Mouse (Mus musculus): Measurements from ENCODE around the gene Actn1. TPM values are rescaled to one million over a fixed set of nuclear protein-coding genes. Genes with fewer than 3 reads are reported as not detected.

Actn1 gene
- polyA plus RNA-seq, 2 experiments = 35.8 to 95.9 TPM

DNA sequence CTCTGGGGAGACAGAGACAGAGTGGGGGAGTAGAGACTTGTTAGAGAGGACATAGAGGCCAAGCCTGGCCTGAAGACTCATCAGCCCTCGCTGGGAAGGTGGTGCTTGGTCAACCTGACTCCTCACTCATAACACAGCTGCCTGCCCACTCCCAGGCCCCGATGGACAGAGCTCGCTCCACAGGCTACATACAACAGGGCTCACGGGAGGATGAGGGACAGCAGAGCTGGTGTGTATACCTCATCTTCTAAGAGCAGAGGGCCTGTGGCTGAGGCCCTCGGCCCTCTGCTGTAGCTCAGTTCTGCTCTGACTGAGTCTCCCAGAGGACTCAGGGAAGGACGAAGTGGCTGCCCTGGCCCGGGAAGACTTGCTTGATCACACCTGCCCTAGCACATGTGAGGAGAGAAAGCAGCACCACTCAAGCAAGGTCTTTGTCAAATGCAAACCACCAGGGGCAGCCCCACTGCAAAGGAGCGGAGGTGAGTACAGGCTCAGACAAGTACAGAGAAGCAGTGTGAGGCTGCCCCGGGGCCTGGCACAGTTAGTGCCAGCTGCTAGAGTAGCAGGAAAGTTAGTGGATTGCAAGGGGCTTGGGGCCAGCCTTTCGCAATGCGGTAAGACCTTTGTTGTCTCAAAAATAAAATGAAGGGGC is 112.5 kb downstream of the Actn1 start:
- Histone ChIP-seq H3K27me3 (ENCODE audit: control insufficient read depth, insufficient read depth, low read length) (no peaks in the 10 kb centered on the region), H3K4me3 (replicated peaks; ENCODE audit: low read length) (no peak overlapping the region), H3K27ac (replicated peaks; ENCODE audit: low read depth, low read length) (no peak overlapping the region), H3K36me3 (ENCODE audit: control insufficient read depth, insufficient read depth, low read length) (no peaks in the 10 kb centered on the region), H3K4me2 (replicated peaks; ENCODE audit: low read depth, low read length, severe bottlenecking) (no peak overlapping the region), H3K9me3 (ENCODE audit: control insufficient read depth, low read length) (no peaks in the 10 kb centered on the region), H3K4me1 (ENCODE audit: control insufficient read depth, insufficient read depth, low read length) (peaks cover 7% of the 10 kb centered on the region; the same call in 1 of the 2 replicates), H3K9ac (ENCODE audit: low read depth, low read length, severe bottlenecking) (no peak overlapping the region)
- no peak for TF ChIP-seq POLR2A (IDR thresholded peaks at IDR 0.05; ENCODE audit: borderline replicate concordance, extremely low read depth, insufficient read depth, insufficient read length)
- 73% methylated on average over 11 of the region's 11 CpGs for WGBS
- ATAC-seq (ENCODE audit: low FRiP score, low read depth) = no peak
- DNase-seq (ENCODE audit: low spot score) = no peak

DNA sequence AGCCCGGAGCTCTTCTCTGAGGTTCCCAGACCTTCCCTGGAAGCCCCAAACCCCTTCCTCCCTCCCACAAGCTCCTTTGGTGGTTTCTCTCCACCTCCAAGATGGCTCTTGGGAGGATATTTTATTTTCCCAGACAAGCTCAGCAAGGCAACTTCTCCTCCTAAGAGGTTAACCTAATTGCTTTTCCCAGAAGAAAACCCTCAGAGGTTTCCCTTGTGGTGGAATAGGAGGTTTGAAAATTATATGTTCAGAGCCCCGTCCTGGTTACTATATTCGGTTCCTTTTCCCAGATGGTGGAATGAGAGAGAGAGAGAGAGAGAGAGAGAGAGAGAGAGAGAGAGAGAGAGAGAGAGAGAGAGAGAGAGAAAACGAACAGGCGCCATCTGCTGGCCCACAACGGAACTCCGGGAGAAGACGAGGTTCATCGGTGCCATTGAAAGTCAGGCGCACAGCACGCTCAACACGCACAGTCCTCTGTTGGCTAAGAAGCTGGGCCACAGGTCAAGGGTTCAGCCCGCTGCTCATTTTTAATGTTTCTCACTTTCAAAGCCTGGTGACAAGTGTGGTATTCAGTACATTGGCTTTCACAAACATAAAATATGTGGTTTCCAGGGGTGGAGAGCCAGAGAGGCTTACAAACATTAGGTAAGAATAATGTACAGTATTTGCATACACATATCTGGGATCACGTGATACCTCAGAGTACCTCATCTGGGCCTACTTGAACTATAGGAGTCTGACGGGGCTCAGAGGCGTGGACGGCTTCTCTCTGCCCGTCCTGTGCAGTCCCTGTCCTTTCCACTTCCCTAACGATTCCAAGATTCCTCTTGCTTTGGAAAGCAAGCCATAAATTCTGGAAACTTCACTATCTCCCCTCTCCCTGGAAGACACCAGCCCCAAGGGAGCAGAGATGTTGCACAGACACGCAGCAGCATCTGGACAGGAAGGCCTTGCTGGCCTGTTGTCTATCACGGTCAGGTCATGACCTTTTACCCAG is 113.6 kb downstream of the Actn1 start:
- no peaks in the 10 kb centered on the region for H3K9me3 ChIP-seq (ENCODE audit: control insufficient read depth, low read length)
- no peak for TF ChIP-seq POLR2A (IDR thresholded peaks at IDR 0.05; ENCODE audit: borderline replicate concordance, extremely low read depth, insufficient read depth, insufficient read length)
- H3K4me1 ChIP-seq (ENCODE audit: control insufficient read depth, insufficient read depth, low read length) = peaks cover 9% of the 10 kb centered on the region
- H3K27me3 ChIP-seq (ENCODE audit: control insufficient read depth, insufficient read depth, low read length) = no peaks in the 10 kb centered on the region
- no peak overlapping the region for H3K4me3 ChIP-seq (replicated peaks; ENCODE audit: low read length)
- H3K4me2 ChIP-seq (replicated peaks; ENCODE audit: low read depth, low read length, severe bottlenecking) = no peak overlapping the region
- WGBS = 35% methylated on average over 21 of the region's 21 CpGs
- H3K27ac ChIP-seq (replicated peaks; ENCODE audit: low read depth, low read length) = peak overlapping the region; percentile 45; the same call in 1 of the 2 replicates
- H3K36me3 ChIP-seq (ENCODE audit: control insufficient read depth, insufficient read depth, low read length) = no peaks in the 10 kb centered on the region
- DNase-seq (ENCODE audit: low spot score) = peak; percentile 89
- no peak overlapping the region for H3K9ac ChIP-seq (ENCODE audit: low read depth, low read length, severe bottlenecking)
- ATAC-seq (ENCODE audit: low FRiP score, low read depth) = peak; percentile 41; the same call in 1 of the 2 replicates

DNA sequence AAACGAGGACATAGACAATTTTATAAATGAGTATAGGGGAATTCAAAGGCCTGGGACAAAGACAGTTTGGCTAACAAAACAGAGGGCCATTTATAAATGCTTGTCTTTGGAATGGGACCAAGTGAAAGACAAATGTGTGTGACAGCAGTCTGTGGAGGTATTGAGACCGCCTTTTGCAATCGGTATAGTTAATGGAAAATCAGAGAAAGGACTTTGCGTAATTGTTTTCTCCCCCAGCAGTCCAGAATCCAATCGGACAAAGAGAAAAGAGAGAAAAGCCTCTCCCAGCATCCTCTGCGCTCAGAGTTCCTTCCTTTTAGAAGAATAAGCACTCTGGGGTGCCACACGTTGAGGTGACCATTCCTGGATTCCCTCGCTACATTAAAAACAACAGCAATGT is 114.8 kb downstream of the Actn1 start:
- ATAC-seq (ENCODE audit: low FRiP score, low read depth) = no peak
- WGBS = 81% methylated on average over 8 of the region's 8 CpGs
- no peak for DNase-seq (ENCODE audit: low spot score)
- Histone ChIP-seq H3K4me1 (ENCODE audit: control insufficient read depth, insufficient read depth, low read length) (peaks cover 13% of the 10 kb centered on the region), H3K4me2 (replicated peaks; ENCODE audit: low read depth, low read length, severe bottlenecking) (no peak overlapping the region), H3K27me3 (ENCODE audit: control insufficient read depth, insufficient read depth, low read length) (no peaks in the 10 kb centered on the region), H3K36me3 (ENCODE audit: control insufficient read depth, insufficient read depth, low read length) (no peaks in the 10 kb centered on the region), H3K4me3 (replicated peaks; ENCODE audit: low read length) (no peak overlapping the region), H3K9ac (ENCODE audit: low read depth, low read length, severe bottlenecking) (no peak overlapping the region), H3K9me3 (ENCODE audit: control insufficient read depth, low read length) (no peaks in the 10 kb centered on the region), H3K27ac (replicated peaks; ENCODE audit: low read depth, low read length) (no peak overlapping the region)
- TF ChIP-seq POLR2A (IDR thresholded peaks at IDR 0.05; ENCODE audit: borderline replicate concordance, extremely low read depth, insufficient read depth, insufficient read length) = no peak

DNA sequence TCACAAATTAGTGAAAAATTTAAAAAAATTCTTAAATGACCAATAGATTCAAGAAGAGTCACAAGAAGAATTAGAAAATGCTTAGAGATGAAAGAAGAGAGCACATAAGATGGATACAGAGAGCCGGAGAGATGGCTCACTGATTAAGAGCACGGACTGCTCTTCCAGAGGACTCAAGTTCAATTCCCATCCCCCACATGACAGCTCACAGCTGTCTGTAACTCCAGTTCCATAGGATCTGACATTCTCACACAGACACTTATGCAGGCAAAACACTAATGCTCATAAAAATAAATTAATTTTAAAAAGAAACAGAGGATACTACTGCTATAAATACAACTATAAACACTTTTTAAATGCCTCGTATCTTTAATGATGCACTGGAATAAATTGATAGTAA is 115.3 kb downstream of the Actn1 start:
- Histone ChIP-seq H3K36me3 (ENCODE audit: control insufficient read depth, insufficient read depth, low read length) (no peaks in the 10 kb centered on the region), H3K27me3 (ENCODE audit: control insufficient read depth, insufficient read depth, low read length) (no peaks in the 10 kb centered on the region), H3K4me3 (replicated peaks; ENCODE audit: low read length) (no peak overlapping the region), H3K9me3 (ENCODE audit: control insufficient read depth, low read length) (no peaks in the 10 kb centered on the region), H3K4me2 (replicated peaks; ENCODE audit: low read depth, low read length, severe bottlenecking) (no peak overlapping the region), H3K4me1 (ENCODE audit: control insufficient read depth, insufficient read depth, low read length) (peaks cover 13% of the 10 kb centered on the region), H3K9ac (ENCODE audit: low read depth, low read length, severe bottlenecking) (no peak overlapping the region), H3K27ac (replicated peaks; ENCODE audit: low read depth, low read length) (no peak overlapping the region)
- TF ChIP-seq POLR2A (IDR thresholded peaks at IDR 0.05; ENCODE audit: borderline replicate concordance, extremely low read depth, insufficient read depth, insufficient read length) = no peak
- 85% methylated on average over 3 of the region's 3 CpGs for WGBS
- DNase-seq (ENCODE audit: low spot score) = no peak
- ATAC-seq (ENCODE audit: low FRiP score, low read depth) = no peak

DNA sequence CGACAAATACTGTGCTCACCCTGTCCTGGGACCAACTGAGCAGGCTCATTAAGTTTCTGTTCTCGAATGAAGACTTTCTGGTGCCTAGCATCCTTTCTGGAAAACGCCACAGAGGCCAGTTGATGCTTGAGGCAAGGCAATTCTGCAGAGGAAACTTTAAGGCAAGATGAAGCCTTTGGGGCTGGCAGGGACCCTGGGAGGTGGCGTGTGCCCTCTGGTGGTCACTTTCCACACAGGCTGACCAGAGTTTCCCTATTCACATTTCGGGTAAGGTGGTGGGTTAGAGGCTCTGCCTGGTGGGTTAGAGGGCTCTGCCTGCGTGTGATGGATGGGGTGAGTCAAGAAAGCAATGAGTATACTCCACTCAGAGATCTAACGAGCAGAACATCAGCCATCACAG is 118.7 kb downstream of the Actn1 start:
- Histone ChIP-seq H3K4me2 (replicated peaks; ENCODE audit: low read depth, low read length, severe bottlenecking) (no peak overlapping the region), H3K9me3 (ENCODE audit: control insufficient read depth, low read length) (no peaks in the 10 kb centered on the region), H3K36me3 (ENCODE audit: control insufficient read depth, insufficient read depth, low read length) (no peaks in the 10 kb centered on the region), H3K4me3 (replicated peaks; ENCODE audit: low read length) (no peak overlapping the region), H3K4me1 (ENCODE audit: control insufficient read depth, insufficient read depth, low read length) (peaks cover 9% of the 10 kb centered on the region), H3K27ac (replicated peaks; ENCODE audit: low read depth, low read length) (no peak overlapping the region), H3K27me3 (ENCODE audit: control insufficient read depth, insufficient read depth, low read length) (no peaks in the 10 kb centered on the region), H3K9ac (ENCODE audit: low read depth, low read length, severe bottlenecking) (no peak overlapping the region)
- ATAC-seq (ENCODE audit: low FRiP score, low read depth) (no peak; the same call in 1 of the 2 replicates), DNase-seq (ENCODE audit: low spot score) (peak; percentile 68)
- 17% methylated on average over 7 of the region's 7 CpGs for WGBS
- no peak for TF ChIP-seq POLR2A (IDR thresholded peaks at IDR 0.05; ENCODE audit: borderline replicate concordance, extremely low read depth, insufficient read depth, insufficient read length)

All from limb, embryonic 14.5 days (tissue).